Mouse (Mus musculus) bone marrow macrophage, adult 2 months (primary cell): Measurements from ENCODE around the gene P2rx4.

Source experiments
- CTCF ChIP-seq: IDR thresholded peaks from 2 replicates; pipeline ENCODE4 v1.5.1; 2012; ENCODE audit warnings: low read depth, mild to moderate bottlenecking, low read length, moderate library complexity
- POLR2A ChIP-seq: IDR thresholded peaks from 2 replicates; pipeline ENCODE4 v1.6.1; 2012; ENCODE audit warnings: mild to moderate bottlenecking, low read depth, low read length, borderline replicate concordance

GRCm38 (mm10) chr5:122718400-122718799 is 11.1 kb downstream of the P2rx4 start:
- no peak for TF ChIP-seq CTCF
- TF ChIP-seq POLR2A, result no peak
